Mouse (Mus musculus): ENCODE results near the gene Ttn.

The Ttn gene

GRCm38 (mm10) chr2:76655982-76656381, 326.4 kb downstream of the Ttn start:
- no peak for DNase-seq (ENCODE audit: low spot score)

GRCm38 (mm10) chr2:76655444-76655843, 326.9 kb downstream of the Ttn start:
- DNase-seq (ENCODE audit: low spot score) = no peak

DNA sequence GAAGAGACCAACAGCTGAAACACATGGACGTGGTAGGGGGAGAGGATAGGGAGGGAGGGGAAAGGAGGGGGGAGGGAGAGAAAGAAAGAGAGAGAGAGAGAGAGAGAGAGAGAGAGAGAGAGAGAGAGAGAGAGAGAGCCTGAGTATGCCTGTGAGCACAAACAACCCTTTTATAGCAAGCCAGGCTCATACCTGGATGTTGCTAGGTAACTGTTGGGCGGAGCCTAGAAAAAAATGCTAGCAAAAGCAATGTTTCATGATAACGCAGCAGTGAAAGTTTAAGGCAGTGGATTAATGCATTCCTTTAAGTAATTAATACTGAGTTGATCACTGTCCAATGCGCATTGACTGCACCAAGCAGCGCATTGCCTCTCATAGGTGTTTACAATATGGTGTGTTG, 327.7 kb downstream of the Ttn start:
- DNase-seq (ENCODE audit: low spot score) = no peak

Measured in ovary, postnatal 14 days (tissue).